Mouse (Mus musculus) adrenal gland, adult 2 months (tissue): ENCODE measurements around the gene Plxna3. TPM values are rescaled to one million over a fixed set of nuclear protein-coding genes. Genes with fewer than 3 reads are reported as not detected.

Experiments used
- DNase-seq: peaks from one replicate; pipeline ENCODE4 v3.0.0; 2021
- microRNA-seq, 2 experiments: library from miRNA; unstranded; fragments of <30 nt; microRNA quantifications; one replicate each; pipeline ENCODE4 v1.2.0; 2021
- polyA plus RNA-seq: library from polyadenylated mRNA; depleted of rRNA; stranded (reverse); fragments of >200 nt; gene quantifications from 2 replicates; pipeline ENCODE4 v1.2.3, GENCODE M21; 2012; rRNA removed
- total RNA-seq, 2 experiments: library from RNA; stranded (reverse); gene quantifications; 2 replicates each; pipeline ENCODE4 v1.2.3; 2021

The Plxna3 gene
- total and polyA plus RNA-seq, 3 experiments: 7.2 to 13.5 (median 12.0) TPM

DNA sequence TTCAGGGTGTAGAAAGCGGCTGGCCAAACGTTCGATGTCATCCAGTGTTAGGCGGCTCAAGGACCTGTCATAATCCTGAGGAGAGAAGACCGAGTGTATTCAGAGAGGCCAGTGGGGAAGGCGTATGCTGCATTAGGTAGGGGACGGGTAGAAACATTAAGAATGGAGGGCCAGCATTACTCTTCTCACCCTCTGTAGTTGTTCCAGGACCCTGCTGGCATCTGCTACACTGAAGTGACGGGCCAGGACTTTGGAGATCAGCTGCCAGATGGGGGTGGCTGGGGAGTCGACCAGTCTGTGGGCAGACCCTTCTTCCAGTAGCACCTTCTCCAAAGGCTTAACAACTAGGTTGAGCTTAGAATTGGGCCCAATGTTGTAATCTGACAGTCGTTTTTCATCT is 38.6 kb downstream of the Plxna3 start:
- no peak for DNase-seq

DNA sequence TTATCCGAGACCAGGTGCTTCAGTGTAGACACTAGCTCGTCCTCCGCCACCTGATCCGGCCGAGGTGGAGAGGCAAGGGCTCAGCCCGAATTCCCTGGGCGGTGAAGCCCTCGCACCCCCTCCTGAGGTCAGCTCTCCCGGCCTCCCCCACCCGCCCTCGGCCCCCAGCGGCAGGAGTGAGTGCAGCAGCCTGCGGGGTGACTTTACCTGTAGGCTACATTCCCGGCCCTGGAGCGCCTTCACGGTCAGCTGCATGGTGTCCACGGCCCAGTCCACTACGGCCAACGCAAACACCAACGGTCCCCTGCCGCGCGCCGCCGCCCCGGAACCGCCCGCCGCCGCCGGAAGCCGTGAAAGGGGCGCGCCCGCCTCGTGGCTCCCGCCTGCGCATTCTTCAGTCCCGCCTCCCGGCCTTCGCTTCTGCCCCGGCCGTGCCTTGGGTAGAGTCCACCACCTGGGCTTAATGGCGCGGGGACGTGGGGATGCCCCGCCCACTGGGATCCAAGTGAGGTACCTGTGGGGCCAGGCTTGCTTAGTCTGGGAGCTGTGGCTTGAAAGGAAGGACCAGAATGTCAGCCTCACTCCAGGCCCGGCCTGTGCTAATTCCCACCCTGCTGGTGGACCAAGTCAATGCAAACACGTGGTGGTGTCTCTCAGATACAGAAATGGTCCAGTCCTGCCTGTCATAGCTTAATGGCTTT is 39.5 kb downstream of the Plxna3 start:
- DNase-seq: peak; percentile 87

DNA sequence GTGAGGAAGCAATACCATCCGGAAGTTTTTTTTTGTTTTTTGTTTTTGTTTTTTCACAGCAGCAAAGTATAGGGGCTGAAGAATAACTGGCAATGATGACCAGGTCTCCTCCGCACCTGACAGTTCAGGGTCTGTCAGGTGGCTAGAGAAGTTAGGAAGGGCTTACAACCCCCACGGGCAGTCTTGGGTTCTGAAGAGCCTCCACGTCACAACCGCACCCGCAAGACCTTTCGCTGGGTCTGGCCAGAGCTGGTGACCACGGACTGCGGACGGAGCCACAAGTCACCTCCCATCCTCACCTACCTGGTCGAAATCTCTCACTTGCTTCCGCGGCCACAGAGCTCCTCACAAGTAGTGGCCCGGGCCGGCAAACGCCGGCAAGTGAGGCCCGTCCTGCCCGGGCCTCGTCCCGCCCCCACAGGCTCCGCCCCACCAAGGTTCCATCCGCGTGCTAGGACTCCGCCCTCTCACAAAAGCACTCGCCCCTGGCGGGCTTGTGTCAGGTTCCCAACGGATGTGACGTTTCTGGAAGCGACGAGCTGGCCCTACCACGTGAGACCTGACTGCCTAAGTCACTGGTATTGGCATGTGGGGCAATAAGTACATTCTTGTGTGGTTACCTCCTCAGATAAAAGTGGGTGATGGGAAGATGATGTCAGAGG is 44.2 kb downstream of the Plxna3 start, which contains the start of the genes Ubl4a and Slc10a3:
Gene Ubl4a (minus strand): TSS at position 331 of the 662 bp plus-strand sequence.
Gene Slc10a3 (minus strand): TSS at position 462 of the 662 bp plus-strand sequence.
- peak; percentile 93 for DNase-seq

- no peak for DNase-seq
These were observed 55.6 kb downstream of the Plxna3 start for GRCm38 (mm10) chrX:74384451-74384850.

DNA sequence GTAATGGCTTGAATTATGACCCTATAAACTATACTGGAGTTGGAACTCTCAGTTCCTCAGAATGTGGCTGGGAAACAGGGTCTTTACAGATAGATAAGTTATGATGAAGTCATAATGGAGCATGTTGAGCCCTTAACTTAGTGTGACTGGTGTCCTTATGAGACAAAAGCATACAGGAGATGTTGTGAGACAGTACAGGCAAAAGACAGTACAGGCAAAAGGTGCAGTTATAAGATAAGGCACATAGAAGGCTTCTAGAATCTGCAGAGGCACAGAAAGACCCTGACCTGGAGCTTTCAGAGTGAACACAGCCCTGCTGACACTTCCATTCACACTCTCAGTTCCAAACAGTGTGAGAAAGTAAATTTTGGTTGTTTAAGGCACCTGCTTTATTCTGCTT is 59.3 kb downstream of the Plxna3 start:
- DNase-seq: no peak

- DNase-seq: peak; percentile 91
These were observed 63.9 kb downstream of the Plxna3 start, which contains the start of the genes Fam3a and Ikbkg for GRCm38 (mm10) chrX:74392535-74393443. Fam3a (minus strand) TSS chrX:74393272. Ikbkg (plus strand) TSS chrX:74393290.

Small RNA genes lying within 50 kb of the gene (microRNA-seq; reads per million reads assigned to microRNA genes)
- 0 to 0.41 reads per million in 2 experiments for gene Mir7092

Other genes with a start within 250 kb of the Plxna3 start
- gene Opn1mw, start 201.6 kb upstream of the Plxna3 start, total RNA-seq: not detected
- gene Opn1mw, start 201.6 kb upstream of the Plxna3 start, polyA plus RNA-seq: not detected in 2 replicates
- gene Mecp2, start 193.7 kb upstream of the Plxna3 start, total RNA-seq: 10 to 100 TPM; 31.3 to 34.8 TPM
- gene Mecp2, start 193.7 kb upstream of the Plxna3 start, polyA plus RNA-seq: 3.7 and 4.7 TPM in 2 replicates
- gene Tex28, start 161.2 kb upstream of the Plxna3 start, total RNA-seq: not detected
- not detected in 2 replicates for gene Tex28, start 161.2 kb upstream of the Plxna3 start, polyA plus RNA-seq
- gene Tktl1, start 151.8 kb upstream of the Plxna3 start, total RNA-seq: not detected
- not detected in 2 replicates for gene Tktl1, start 151.8 kb upstream of the Plxna3 start, polyA plus RNA-seq
- 100 to 1,000 TPM; 120 to 195 TPM for gene Flna, start 79.2 kb upstream of the Plxna3 start, total RNA-seq
- 134 and 139 TPM in 2 replicates for gene Flna, start 79.2 kb upstream of the Plxna3 start, polyA plus RNA-seq
- 100 to 1,000 TPM in 1 of 2 experiments, 10 to 100 TPM in 1; 53.9 to 170 TPM for gene Emd, start 74.4 kb upstream of the Plxna3 start, total RNA-seq
- 68.7 and 74.1 TPM in 2 replicates for gene Emd, start 74.4 kb upstream of the Plxna3 start, polyA plus RNA-seq
- gene Rpl10, start 58.3 kb upstream of the Plxna3 start, total RNA-seq: 100 to 1,000 TPM; 220 to 443 TPM
- gene Rpl10, start 58.3 kb upstream of the Plxna3 start, polyA plus RNA-seq: 692 and 707 TPM in 2 replicates
- gene Taz, start 47.2 kb upstream of the Plxna3 start, total RNA-seq: 10 to 100 TPM; 56.6 to 74.2 TPM
- 126 and 136 TPM in 2 replicates for gene Taz, start 47.2 kb upstream of the Plxna3 start, polyA plus RNA-seq
- 10 to 100 TPM; 13.1 to 13.5 TPM for gene Dnase1l1, start 46.7 kb upstream of the Plxna3 start, total RNA-seq
- gene Dnase1l1, start 46.7 kb upstream of the Plxna3 start, polyA plus RNA-seq: 7.5 and 9.5 TPM in 2 replicates
- gene Atp6ap1, start 32.0 kb upstream of the Plxna3 start, total RNA-seq: 100 to 1,000 TPM; 262 to 281 TPM
- gene Atp6ap1, start 32.0 kb upstream of the Plxna3 start, polyA plus RNA-seq: 358 and 481 TPM in 2 replicates
- 100 to 1,000 TPM; 252 TPM for gene Gdi1, start 24.1 kb upstream of the Plxna3 start, total RNA-seq
- 160 and 195 TPM in 2 replicates for gene Gdi1, start 24.1 kb upstream of the Plxna3 start, polyA plus RNA-seq
- gene Fam50a, start 16.0 kb upstream of the Plxna3 start, total RNA-seq: 10 to 100 TPM; 61.5 to 87.6 TPM
- 23.8 and 28.3 TPM in 2 replicates for gene Fam50a, start 16.0 kb upstream of the Plxna3 start, polyA plus RNA-seq
- 10 to 100 TPM; 47.4 to 56.2 TPM for gene Lage3, start 24.6 kb downstream of the Plxna3 start, total RNA-seq
- 31.4 and 44.2 TPM in 2 replicates for gene Lage3, start 24.6 kb downstream of the Plxna3 start, polyA plus RNA-seq
- gene Ubl4a, start 44.2 kb downstream of the Plxna3 start, total RNA-seq: 10 to 100 TPM; 64.3 to 67.5 TPM
- 31.3 and 37.0 TPM in 2 replicates for gene Ubl4a, start 44.2 kb downstream of the Plxna3 start, polyA plus RNA-seq
- gene Slc10a3, start 44.3 kb downstream of the Plxna3 start, total RNA-seq: 10 to 100 TPM; 16.9 to 27.8 TPM
- 23.1 and 27.3 TPM in 2 replicates for gene Slc10a3, start 44.3 kb downstream of the Plxna3 start, polyA plus RNA-seq
- 10 to 100 TPM; 25.1 to 36.6 TPM for gene Fam3a, start 64.2 kb downstream of the Plxna3 start, total RNA-seq
- gene Fam3a, start 64.2 kb downstream of the Plxna3 start, polyA plus RNA-seq: 48.8 and 51.3 TPM in 2 replicates
- gene Ikbkg, start 64.2 kb downstream of the Plxna3 start, total RNA-seq: 100 to 1,000 TPM in 1 of 2 experiments, 10 to 100 TPM in 1; 61.8 to 103 TPM
- gene Ikbkg, start 64.2 kb downstream of the Plxna3 start, polyA plus RNA-seq: 13.7 and 17.3 TPM in 2 replicates
- gene G6pdx, start 100.1 kb downstream of the Plxna3 start, total RNA-seq: 100 to 1,000 TPM; 169 to 217 TPM
- gene G6pdx, start 100.1 kb downstream of the Plxna3 start, polyA plus RNA-seq: 55.0 and 66.1 TPM in 2 replicates
- not detected for gene Gm6880, start 152.3 kb downstream of the Plxna3 start, total RNA-seq
- not detected in 2 replicates for gene Gm6880, start 152.3 kb downstream of the Plxna3 start, polyA plus RNA-seq
- gene Olfr1326-ps1, start 245.8 kb downstream of the Plxna3 start, total RNA-seq: not detected
- gene Olfr1326-ps1, start 245.8 kb downstream of the Plxna3 start, polyA plus RNA-seq: not detected in 2 replicates